Mouse (Mus musculus) cerebellum, adult 9-10 months (tissue): ENCODE data around the gene Calr4.

Source experiments
- DNase-seq: peaks from one replicate; pipeline ENCODE4 v3.0.0; 2022

Gene Calr4

DNA sequence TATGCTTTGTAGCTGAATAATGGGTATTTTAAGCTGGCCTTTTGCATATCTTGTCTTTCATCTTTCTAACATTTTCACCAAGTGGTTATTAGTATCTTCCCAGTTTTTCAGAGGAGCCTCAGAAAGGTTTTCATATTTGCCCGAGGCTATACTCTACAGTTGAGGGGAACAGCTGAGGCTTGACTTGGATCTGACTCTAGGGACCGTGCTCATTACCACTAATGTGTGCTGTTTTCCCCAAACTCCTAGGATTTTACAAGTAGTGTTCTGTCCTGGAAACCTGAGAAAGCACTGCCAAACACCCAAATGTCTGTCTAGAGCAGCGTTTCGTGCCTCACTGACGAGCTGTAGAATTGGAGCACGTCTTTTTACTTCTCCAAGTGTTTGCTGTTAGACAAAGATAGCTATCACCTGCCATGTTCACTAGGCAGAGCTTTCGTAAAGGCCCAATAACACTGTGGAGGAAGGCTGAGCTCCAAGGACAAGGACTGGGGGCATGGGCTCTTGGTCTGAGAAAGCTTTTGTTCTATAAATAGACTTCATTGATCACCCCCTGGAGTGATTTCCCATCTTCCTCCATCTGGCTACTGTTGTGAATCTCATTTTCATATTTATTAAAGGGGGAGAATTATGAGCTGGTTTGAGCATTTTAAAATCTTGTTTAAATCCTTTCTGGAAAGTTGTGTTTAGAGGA is 2.0 kb downstream of the Calr4 start:
- DNase-seq, result no peak

DNA sequence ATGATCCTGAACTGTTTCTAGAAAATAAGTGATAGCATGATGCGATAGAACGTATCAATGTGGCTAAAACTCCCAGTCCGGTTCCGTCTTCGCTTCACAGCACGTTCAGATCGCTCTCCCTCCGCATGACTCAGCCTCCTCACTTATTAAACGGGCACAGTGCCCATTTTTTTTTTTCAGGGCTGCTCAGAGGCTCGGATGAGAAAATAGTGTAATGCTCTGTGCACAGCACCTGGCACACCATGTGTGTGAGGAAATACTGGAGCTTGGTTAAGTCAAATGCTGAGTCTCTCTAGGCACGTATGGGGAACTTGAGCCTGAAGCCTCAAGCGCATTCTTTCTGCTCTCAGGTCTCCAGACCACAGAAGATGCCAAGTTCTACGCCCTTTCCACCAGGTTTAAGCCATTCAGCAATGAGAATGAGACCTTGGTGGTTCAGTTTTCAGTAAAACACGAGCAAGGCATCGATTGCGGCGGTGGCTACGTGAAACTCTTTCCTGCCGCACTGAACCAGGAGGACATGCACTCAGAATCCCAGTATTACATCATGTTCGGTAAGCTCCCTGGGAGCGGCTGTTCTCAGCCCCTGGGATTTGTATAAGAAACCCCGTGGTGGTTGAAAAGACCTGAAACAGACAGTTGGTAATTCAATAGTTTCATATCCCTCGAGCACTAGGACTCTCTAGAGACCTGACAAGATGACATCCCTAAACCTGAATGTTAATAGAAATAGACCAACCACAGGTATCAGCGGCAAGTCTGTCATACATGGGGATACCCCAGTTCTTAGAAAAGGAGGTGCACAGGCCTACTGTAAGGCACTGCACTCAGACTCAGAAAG is 4.4 kb downstream of the Calr4 start:
- peak; percentile 54 for DNase-seq

DNA sequence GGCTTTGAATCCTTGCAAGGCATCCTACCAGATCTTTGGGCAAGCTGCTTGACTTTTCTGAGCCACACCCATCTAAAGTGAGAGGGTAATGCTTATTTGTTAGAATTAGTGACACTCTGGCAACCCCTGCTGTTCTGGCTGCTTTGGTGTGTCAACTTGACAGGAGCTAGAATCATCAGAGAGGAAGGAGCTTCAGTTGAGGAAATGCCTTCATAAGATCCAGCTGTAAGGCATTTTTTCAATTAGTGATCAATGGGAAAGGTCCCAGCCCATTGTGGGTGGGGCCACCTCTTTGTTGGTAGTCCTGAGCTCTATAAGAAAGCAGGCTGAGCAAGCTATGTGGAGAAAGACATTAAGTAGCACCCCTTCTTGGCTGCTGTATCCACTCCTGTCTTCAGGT is 6.9 kb downstream of the Calr4 start:
- DNase-seq, result no peak

DNA sequence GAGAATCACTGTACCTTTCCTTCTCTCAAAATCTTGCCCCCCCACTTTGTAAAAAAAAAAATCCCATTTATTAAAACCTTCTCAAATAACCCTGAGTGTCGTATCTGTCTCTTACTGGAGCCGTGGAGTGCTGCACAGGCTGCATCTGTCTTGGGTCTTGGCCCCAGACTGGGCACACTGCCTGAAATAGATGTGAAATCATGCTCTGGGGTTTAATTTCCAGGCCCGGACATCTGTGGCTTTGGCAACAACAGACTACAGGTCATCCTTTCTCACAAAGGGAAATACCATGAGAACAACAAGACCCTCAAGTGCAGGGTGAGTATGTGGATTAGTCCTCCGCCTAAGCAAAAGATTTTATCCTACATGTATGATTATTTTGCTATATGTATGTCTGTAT is 7.6 kb downstream of the Calr4 start:
- peak; percentile 54 for DNase-seq

DNA sequence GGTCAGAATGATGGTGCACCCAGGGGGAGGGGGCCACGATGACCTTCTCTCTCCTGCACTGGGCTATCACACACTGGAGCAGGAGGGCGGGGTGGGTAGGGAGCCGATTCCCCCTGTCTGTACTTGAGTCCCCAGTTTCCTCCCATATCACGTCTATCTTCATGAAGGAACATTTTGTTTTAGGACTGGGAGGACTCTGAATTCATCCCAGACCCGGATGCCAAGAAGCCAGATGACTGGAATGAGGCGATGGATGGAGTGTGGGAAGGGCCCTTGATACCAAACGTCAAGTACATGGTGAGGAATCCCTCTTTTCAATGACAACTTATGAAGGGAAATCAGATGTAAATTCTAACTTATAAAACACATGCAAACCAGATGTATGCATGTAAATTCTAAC is 10.2 kb downstream of the Calr4 start:
- no peak for DNase-seq

DNA sequence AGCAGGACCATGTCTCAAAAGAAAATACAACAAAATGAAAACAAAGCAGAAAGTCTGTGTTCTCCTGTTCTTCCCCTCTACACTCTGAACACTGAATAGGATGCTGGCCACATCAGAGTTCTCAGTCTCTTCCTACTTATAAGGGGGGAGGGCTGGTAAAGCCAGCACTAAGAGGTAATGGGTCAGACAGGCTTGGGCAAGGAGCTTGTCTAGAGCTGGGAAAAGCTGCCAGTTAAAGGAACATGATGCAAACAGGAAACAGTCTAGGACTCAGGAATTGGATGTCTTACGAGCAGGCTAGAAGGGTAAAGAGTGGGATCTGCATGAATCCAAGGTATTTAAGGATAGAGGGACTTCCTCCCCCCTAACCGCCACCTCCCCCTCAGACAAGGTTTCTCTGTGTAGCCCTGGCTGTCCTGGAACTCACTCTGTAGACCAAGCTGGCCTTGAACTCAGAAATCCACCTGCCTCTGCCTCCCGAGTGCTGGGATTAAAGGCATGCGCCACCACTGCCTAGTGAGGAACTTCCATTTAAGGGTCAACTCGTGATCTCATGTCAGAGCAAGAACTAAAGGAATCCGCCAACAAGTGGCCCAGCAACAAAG is 10.8 kb downstream of the Calr4 start:
- no peak for DNase-seq

DNA sequence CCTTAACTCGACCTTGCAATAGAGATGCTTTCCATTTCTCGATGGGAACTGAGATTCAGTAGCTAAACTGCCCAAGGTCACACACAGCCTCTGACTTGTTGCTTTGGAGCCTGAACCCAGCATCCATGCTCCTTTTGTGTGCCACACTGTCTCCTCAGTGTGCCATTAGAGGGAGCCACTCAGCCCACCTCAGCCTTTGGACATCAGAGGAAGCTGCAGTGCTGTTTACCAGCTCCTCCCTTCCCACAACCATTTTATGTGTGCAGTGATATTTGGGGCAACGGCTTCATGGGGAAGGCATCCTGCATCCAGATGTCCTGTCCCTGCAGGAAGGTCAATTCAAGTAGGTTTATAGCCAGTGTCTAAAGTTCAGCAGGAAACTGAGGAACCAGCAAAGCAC is 17.3 kb downstream of the Calr4 start:
- DNase-seq, result no peak

DNA sequence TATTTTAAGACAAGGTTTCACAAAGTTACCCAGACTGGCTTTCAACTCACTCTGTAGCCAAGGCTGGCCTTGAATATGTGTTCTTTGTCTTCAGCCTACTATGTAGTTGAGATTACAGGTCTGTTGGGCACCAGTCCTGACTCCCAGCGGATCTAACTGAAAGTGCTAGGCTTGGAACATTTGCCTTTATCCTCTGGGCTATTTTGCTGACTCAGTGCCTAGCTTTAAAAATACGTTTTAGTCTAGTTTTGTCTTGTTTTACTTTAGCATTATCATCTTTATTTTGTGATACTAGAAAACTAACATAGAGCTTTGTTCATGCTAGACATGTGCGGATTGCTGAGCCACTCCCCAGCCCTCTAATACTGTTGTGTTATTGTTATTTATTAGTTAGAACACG is 17.9 kb downstream of the Calr4 start:
- no peak for DNase-seq

DNA sequence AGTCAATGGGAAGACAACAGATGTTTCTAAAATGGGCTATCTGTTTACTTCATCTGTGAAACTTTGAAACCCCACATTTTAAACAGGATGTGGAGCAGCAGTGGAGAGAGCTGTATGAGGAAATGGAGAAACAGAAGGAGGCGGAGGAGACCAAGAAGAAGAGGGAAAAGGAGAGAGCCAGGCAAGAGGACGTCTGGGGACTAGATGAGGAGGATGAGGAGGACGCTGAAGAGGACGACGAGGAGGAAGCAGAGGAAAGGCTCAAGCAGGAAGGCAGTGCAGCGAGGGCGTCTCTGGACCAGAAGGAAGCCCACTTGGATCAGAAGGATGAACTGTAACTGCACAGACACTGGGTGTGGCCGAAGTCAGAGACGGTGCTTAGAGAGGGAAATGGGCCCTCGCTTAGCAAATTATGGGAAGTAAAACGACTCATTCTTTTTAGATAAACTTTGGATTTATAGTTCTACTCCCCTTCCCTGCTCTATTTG is 19.4 kb downstream of the Calr4 start:
- DNase-seq, result no peak

DNA sequence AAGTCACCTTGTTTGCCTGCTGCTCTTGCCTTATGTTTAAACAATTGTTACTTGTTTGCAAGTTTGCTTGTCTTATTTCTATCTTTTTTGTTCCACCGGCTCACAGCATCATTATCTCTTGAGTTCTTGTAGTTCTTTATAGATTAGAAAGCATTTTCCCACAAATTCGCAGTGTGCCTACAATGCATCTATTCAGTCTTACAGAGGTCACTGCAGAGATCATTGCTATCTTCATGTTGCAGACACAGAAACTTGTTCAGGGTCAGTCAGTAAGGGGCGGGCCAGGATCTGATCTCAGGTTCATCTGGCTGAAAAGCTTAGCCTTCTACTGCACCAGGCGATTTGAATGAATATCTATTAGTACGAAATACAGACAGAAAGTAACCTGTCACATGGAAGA is 20.2 kb downstream of the Calr4 start:
- DNase-seq, result no peak

DNA sequence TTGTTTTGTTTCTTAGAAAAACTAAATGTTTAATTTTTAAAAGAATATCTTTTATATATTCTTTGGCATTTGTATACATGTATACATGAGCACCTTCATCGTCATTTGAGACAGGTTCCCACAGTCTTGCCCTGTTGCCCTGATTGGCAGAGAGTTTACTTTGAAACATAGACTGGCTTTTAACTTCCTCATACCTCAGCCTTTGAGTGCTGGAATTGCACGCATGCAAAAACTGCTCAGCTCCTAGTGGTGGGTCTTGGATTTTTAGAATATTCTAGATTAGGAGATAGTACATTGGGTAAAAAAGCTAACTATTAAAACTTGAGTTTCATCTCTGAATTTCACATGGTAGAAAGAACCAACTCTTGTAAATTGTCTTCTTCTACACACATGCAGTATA is 21.0 kb downstream of the Calr4 start:
- no peak for DNase-seq

DNA sequence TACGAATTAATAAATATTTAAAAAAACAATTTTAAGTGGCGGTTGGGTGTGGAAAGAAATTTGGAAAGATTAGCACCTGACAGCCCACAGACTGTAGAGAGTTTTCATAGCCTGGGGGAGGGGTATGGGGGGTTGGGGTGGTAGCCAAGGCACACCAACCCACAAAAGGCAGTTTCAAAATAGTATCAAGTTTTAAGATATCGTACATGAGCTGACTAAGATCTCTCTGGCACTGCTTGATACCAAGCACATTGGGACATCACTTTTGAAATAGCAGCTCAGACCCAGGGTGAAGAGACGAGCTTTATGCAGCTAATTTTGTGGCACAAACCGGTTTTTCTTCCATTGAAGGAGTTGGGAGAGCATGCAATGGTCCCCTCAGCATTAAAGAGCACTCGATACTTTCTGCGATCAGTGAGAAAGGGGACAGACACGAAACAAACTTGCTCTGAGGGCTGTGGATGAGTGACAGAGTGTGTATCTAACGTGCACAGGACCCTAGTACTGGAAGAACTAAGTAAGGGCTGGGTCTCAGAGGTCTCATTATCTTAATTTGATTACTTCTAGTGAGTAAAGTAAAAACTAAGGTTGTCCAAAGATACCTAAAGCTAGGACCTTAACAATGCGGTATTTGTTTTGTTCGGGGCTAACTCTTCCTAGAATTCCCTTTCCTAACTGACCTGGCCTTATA is 21.6 kb downstream of the Calr4 start:
- DNase-seq, result no peak

DNA sequence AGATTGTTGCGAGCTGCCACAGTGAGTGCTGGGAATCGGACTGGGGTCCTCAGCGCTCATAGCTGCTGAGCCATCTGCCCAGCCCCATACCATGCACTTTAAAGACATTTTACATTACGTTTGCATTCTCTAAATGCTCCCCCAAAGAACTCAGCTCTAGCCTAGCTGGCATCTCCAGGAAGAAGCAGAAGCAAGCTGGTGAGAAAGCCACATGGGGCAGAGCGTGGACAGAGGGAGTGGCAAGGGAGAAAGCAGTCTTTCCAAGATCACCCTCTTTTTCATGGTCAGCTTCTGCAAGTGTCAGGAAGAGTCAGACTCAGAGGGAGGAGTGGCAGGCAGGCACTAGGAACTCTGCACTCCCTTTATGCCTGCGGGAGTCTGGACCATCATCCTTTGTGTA is 22.5 kb downstream of the Calr4 start:
- DNase-seq, result no peak

DNA sequence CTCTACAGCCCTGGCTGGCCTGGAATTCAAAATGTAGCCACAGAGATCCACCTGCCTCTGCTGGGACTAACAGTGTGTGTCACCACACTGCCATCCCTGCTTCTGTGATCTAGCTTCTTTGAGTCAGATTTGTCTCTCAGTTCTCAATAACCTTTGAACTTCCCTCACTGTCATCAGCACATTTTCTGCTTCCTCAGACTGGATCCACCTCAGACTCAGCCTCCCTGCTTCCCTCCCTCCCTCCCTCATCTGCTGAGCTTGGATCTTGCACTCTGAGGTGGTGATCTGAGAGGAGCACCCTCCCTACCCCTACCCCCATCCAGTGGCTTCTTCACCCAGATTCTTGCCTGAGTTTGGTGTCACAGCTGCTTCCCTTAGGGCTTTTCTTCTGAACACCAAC is 23.4 kb downstream of the Calr4 start:
- no peak for DNase-seq

DNA sequence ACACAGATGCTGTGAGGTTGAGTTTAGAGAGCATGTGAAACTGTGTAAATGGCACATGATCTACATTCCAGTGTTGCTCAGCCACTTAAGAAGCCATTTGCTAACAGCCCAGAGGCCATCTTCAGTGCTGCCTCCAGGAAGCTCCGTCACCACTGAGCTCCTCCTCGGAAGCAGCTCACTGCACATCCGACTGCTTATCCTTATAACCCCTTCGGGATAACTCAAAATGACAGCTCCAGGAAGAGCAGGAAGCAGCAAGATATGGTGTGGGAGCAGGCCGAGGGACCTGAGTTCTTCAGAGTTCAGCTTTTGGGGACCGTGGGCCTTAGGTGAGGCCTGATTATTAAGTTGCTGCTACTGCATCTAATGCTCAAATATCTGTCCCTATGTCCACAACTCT is 27.8 kb downstream of the Calr4 start:
- DNase-seq, result no peak

DNA sequence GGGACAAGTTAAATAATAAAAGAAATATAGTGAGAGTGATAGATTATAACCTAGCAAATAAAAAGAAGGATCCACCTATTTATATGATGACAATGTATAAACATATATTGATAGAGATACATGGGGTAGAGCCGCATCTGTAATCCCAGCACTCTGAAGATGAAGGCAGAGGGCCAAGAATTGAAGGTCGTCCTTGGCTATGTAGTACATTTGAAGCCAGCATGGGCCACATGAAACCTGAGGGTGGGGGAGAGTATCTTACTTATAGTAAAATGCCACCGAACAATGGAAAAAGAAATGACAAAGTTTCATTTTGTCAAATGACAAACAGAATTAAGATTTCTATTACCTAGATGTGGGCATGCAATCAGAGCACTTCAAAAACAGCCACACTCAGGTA is 31.8 kb downstream of the Calr4 start:
- DNase-seq, result no peak

DNA sequence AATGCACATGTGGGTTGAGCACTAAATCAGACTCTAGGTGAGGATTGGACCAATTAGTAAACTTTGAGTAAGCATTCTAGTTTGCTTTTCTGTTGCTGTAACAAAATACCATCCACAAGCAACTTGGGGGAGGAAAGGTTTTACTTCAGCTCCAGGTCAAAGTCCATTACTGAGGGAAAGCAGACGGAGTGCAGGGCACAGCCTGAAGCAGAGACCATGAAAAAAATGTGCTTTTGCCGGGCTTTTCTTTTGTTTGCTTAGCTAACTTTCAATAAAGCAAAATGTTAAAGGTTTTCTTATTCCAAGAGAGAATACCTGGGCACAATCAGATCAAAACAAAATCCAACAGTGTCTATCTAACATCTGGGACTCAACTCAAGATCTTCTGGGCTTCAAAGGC is 32.5 kb downstream of the Calr4 start:
- no peak for DNase-seq

DNA sequence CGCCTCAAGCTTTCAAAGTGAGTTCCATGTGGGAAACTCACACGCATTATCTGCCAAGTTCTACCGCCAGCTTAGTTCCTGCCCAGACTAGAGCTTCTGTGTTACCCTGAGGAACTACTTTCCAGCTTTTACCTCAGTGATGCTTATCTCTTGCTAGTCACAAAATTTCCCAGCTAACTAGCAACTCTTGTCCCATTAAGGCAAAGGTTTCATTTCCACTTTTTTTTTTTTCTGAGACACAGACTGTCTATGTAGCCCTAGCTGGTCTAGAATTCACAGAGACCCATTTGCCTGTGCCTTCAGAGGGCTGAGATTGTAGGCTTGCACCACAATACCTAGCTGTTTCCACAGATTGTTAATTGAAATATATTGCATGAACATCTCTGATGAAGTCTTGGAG is 33.2 kb downstream of the Calr4 start:
- no peak for DNase-seq

DNA sequence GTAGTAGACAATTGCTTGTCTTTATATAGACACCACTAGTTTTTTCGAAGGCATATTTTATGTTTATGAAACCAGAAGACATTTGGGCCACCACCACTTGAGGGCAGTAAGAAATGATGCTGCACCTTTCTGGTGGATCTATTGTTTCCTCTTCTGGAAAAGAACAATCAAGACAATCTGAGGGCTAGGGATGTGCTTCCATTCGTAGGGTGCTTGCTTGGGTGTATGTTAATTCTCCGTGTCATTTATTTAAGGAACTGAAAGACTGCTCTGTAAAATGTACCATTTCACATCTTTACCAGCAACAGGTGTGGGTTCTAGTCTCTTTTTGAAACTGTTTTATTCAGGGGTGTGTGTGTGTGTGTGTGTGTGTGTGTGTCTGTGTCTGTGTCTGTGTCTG is 34.6 kb downstream of the Calr4 start:
- no peak for DNase-seq

DNA sequence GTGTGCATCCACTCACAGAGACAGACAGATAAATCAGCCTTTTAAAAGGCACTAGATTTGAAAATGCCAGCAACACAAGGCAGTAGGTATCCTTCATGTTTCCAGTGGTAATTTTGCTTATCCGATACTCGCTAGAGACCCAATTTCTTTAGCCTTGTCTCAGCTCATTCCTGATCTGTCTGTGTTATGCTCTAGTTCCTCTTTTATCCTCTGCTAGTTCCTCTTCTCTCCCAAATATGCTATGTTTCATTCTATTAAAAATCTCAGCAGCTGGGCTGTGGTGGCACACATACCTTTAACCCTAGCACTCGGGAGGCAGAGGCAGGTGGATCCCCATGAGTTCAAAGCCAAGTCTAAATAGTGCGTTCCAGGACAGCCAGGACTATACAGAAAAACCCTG is 37.5 kb downstream of the Calr4 start:
- no peak for DNase-seq

DNA sequence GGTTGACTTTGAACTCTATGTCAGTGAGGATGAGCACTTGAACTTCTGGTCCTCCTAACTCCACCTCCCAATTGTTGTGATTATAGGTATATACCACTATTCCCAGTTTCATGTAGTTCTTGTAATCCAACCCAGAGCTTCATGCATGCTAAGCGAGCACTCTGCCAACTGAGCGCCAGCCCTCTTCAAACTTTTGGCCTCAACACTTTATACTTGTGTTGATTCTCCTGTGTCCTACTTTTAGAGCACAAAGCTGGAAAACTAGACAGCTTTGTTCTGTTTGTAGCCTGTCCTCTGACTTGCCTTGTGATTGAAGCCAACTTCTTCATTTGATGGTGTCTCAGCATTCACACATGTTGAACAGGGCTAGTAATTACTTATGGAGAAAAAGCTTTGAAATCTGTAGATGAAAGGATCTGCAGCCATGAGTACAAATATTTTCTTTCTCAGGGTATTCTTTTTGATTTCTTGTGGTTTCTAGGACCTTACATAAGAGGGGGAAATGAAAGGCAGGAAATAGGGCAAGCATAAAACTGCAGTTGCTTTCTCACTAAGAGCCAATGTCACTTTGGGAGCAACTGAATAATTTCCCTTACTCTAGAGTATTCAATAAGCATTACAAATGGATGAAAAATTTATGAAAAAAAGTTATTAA is 39.4 kb downstream of the Calr4 start:
- DNase-seq, result peak; percentile 15

DNA sequence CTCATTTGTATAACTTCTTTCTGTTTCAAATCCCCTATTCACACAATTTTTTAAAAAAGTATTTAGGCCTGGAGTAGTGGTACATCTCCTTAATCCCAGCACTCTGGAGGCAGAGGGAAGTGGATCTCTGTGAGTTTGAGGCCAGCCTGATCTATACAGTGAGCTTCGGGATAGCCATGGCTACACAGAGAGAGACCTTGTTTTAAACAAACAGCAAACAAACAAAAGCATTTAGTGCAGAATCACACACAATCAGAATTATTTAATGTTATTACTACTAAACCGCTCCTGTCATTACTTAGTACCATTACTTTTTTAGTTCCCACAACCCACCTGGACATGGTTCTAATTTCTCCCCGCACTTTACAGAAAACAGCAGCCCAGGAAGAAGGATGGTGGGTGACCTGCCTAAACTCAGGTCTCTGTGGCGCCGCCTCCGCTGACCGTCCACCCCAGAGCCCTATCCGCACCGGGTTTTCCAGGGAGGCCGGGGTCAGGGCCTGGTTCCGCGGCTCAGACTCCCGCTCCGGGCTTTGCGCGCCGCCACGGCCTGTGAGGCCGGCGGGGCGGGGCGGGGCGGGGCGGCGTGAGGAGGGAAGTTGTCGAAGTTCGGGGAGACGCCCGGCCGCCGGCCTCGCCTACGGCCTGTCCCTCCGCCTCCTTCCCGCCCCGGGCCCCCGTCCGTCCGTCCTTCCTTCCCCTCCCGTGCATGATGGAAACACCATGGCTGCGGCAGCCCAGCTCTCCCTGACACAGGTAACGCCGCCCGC is 45.6 kb downstream of the Calr4 start, which contains the start of gene Eps15:
Gene Eps15 (plus strand): TSS at position 580 of the 770 bp plus-strand sequence.
- DNase-seq, result peak; percentile 90
